24 mouse cellular contexts compared by ENCODE assay signal in the genomic region with DNA sequence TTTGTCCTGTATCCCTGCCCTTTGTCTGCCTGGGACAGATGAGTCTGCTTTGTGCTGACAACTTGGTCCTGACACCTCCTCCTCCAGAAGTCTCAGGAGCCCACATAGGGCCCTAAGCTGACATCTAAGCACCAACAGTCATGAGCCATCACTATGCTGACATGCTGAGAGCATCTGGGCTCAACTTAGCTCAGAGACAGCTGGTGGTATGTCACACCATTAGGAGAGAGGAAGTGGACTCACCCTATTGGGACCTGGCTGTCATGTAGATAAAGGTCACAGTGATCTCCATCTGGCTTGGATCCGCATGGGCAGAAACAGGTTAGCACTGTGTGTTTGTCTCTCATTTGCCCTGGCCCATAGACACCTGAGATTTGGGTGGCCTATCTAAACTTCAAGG.
"Had no signal": no experiment of that assay in that cellular context is flagged by ENCODE, and none has a peak within 500 bp of the region (broad histone marks: within the 10 kb centered on the region; RNA-seq: fewer than 3 reads in every experiment).

No protein-coding gene starts in this region.

- H3K36me3 ChIP-seq: heart, embryonic 13.5 days; heart, embryonic 15.5 days; hindbrain, embryonic 13.5 days; hindbrain, embryonic 15.5 days; kidney, embryonic 15.5 days; limb, embryonic 10.5 days; limb, embryonic 12.5 days had no signal

- H3K9ac ChIP-seq: heart, embryonic 13.5 days; heart, embryonic 15.5 days; hindbrain, embryonic 13.5 days; hindbrain, embryonic 15.5 days; kidney, embryonic 15.5 days; limb, embryonic 12.5 days had no signal

- DNase-seq: gastrocnemius, postnatal 25 days; heart, adult 11 months; heart, adult 2 months; heart, postnatal 14 days; heart, postnatal 36 days; kidney, adult 11 months; kidney, adult 2 months; kidney, adult 9 months; kidney, postnatal 14 days; kidney, postnatal 36 days; liver had no signal

- ATAC-seq: hindbrain, postnatal 0 days; intestine, embryonic 16.5 days had no signal

- H3K27me3 ChIP-seq: heart, embryonic 15.5 days; hindbrain, embryonic 13.5 days; hindbrain, embryonic 15.5 days; kidney, embryonic 15.5 days; limb, embryonic 12.5 days had no signal

- H3K4me1 ChIP-seq: hindbrain, embryonic 13.5 days; hindbrain, embryonic 15.5 days had no signal

- H3K27ac ChIP-seq: heart, adult 2 months; heart, embryonic 13.5 days; heart, embryonic 15.5 days; hindbrain, embryonic 13.5 days; hindbrain, embryonic 15.5 days; hindbrain, postnatal 0 days; kidney, embryonic 15.5 days; kidney, postnatal 0 days; layer of hippocampus, adult 2 months; left cerebral cortex, adult 2 months; limb, embryonic 10.5 days; limb, embryonic 12.5 days had no signal

- H3K9me3 ChIP-seq: heart, embryonic 13.5 days; heart, embryonic 15.5 days; hindbrain, embryonic 13.5 days; hindbrain, embryonic 15.5 days; kidney, embryonic 15.5 days; limb, embryonic 10.5 days; limb, embryonic 12.5 days had no signal

- H3K4me3 ChIP-seq: heart, adult 2 months; heart, embryonic 13.5 days; heart, embryonic 15.5 days; hindbrain, embryonic 13.5 days; hindbrain, embryonic 15.5 days; kidney, embryonic 15.5 days; layer of hippocampus, adult 2 months; left cerebral cortex, adult 2 months; limb, embryonic 10.5 days; limb, embryonic 12.5 days had no signal

- H3K4me2 ChIP-seq: heart, embryonic 11.5 days; heart, embryonic 13.5 days; heart, embryonic 15.5 days; hindbrain, embryonic 13.5 days; hindbrain, embryonic 15.5 days; kidney, embryonic 15.5 days; limb, embryonic 12.5 days had no signal
